Mouse (Mus musculus) megakaryocyte-erythroid progenitor cell, adult 5 weeks (primary cell): ENCODE data around the gene Tmem181a. TPM values are rescaled to one million over a fixed set of nuclear protein-coding genes. Genes with fewer than 3 reads are reported as not detected.

Experiments used
- polyA plus RNA-seq: library from polyadenylated mRNA; stranded (reverse); fragments of >175 nt; gene quantifications from 2 replicates; pipeline ENCODE4 v1.2.3, GENCODE M21; 2012

Gene Tmem181a
- 4.1 and 4.7 TPM in 2 replicates for polyA plus RNA-seq

DNA sequence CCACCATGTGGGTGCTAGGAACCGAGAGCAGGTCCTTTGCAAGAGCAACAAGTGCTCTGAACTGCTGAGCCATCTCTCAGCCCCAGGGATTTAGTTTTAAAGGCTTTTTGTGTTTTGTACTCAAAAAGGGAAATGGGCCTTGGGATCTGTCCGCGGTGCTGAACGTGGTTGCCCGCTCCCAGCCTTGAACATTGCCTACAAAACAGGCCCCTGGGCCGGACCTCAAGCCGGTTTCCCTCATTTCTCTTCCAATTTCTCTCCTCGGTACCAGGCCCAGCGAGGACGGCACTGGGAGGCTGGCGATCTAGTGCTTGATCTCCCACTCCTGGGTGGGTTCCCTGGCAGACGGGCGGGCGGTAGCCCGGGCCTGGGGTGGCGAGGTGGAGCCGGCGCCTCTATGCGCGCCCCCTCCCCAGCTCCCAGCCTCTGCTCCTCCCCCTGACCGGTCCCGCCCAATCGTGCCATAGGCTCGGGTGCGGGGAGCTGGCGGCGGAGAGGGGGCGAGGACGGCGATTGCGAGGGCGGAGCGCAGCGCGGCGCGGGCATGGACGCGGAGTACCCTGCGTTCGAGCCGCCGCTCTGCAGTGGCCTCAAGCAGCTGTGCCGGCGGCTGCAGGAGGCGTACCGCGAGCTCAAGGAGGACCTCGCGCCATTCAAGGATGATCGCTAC is at the start of gene Tmem181a:
TSS of gene Tmem181a (plus strand) at position 461 of the 670 bp plus-strand sequence.

GRCm38 (mm10) chr17:6317339-6317985 is 60.8 kb downstream of the Tmem181a start, which contains the start of gene Dynlt1a:
TSS of gene Dynlt1a (minus strand) at chr17:6317500.

Other genes with a start within 250 kb of the Tmem181a start
- 3.5 and 4.6 TPM in 2 replicates for gene Serac1, start 177.1 kb upstream of the Tmem181a start, polyA plus RNA-seq
- 3.3 and 3.5 TPM in 2 replicates for gene Gtf2h5, start 177.1 kb upstream of the Tmem181a start, polyA plus RNA-seq
- 4.2 and 6.0 TPM in 2 replicates for gene Tulp4, start 150.4 kb upstream of the Tmem181a start, polyA plus RNA-seq
- gene Dynlt1a, start 60.6 kb downstream of the Tmem181a start, polyA plus RNA-seq = 1.2 and 1.7 TPM in 2 replicates
- gene Dynlt1b, start 173.3 kb downstream of the Tmem181a start, polyA plus RNA-seq = 6.0 and 8.8 TPM in 2 replicates